Mouse (Mus musculus) forebrain, embryonic 14.5 days (tissue): Measurements from ENCODE around the gene Nxn. TPM values are rescaled to one million over a fixed set of nuclear protein-coding genes. Genes with fewer than 3 reads are reported as not detected.
A peak's percentile ranks its signal among the peaks of the same experiment; 100 is the strongest.

Source experiments
- ATAC-seq: fragments of 200-750 bp; cut with Nextera tagmentation; 2 replicates; pipeline ENCODE4 v1.8.0; 2017; ENCODE audit warnings: mild to moderate bottlenecking, moderate library complexity
- DNase-seq: peaks from one replicate; pipeline ENCODE4 v3.0.0-alpha.2; 2015; ENCODE audit warnings: low spot score
- H3K27ac ChIP-seq: fragments of 300-500 bp; sonication (generic); 2 replicates; pipeline ENCODE4 v1.5.1; 2014; ENCODE audit warnings: low read depth, mild to moderate bottlenecking, control low read depth, low read length, moderate library complexity
- H3K27me3 ChIP-seq: fragments of 300-500 bp; sonication (generic); replicated peaks from 2 replicates; pipeline ENCODE4 v1.6.1; 2014; ENCODE audit warnings: low read length, control low read depth, mixed read lengths; ENCODE audit not compliant: control insufficient read depth, insufficient read depth
- H3K36me3 ChIP-seq: fragments of 300-500 bp; sonication (generic); 2 replicates; pipeline ENCODE4 v1.6.1; 2014; ENCODE audit warnings: low read length, control low read depth; ENCODE audit not compliant: control insufficient read depth, insufficient read depth
- H3K4me1 ChIP-seq: fragments of 300-500 bp; sonication (generic); 2 replicates; pipeline ENCODE4 v1.6.1; 2014; ENCODE audit warnings: antibody characterized with exemption, low read length, control low read depth; ENCODE audit not compliant: control insufficient read depth, insufficient read depth
- H3K4me2 ChIP-seq: fragments of 300-500 bp; sonication (generic); 2 replicates; pipeline ENCODE4 v1.6.1; 2014; ENCODE audit warnings: mild to moderate bottlenecking, control low read depth, low read length
- H3K4me3 ChIP-seq: fragments of 300-500 bp; sonication (generic); 2 replicates; pipeline ENCODE4 v1.5.1; 2014; ENCODE audit warnings: low read depth, low read length, control low read depth
- H3K9ac ChIP-seq: fragments of 300-500 bp; sonication (generic); 2 replicates; pipeline ENCODE4 v1.6.1; 2014; ENCODE audit warnings: mild to moderate bottlenecking, low read length, control low read depth, moderate library complexity
- H3K9me3 ChIP-seq: fragments of 300-500 bp; sonication (generic); replicated peaks from 2 replicates; pipeline ENCODE4 v1.6.1; 2016; ENCODE audit warnings: low read length, control low read depth, mixed read lengths; ENCODE audit not compliant: control insufficient read depth
- WGBS: fragments of 180-500 bp; shearing (Covaris S2); extraction: QIAGEN DNeasy Blood & Tissue Kit; methylation state at CpG from one replicate; pipeline ENCODE4 v1.1.7; 2014; 5-methylcytosine and 5-hydroxymethylcytosine counted together
- polyA plus RNA-seq: library from polyadenylated mRNA; unstranded; fragments of >200 nt; fragmentation: Nextera tagmentation; extraction: Ambion mirVana; gene quantifications from 2 replicates; pipeline ENCODE4 v1.2.1, GENCODE M21; 2014

Gene Nxn
- polyA plus RNA-seq, 1 experiment from 2014 or later = 21.2 TPM

GRCm38 (mm10) chr11:76410826-76411225 is 11.9 kb upstream of the Nxn start:
- Histone ChIP-seq H3K4me1 (0 out of 2 replicates have a peak, but pooled peaks cover 2% of the 10 kb centered on the region), H3K36me3 (peaks cover 28% of the 10 kb centered on the region), H3K4me3 (no peak overlapping the region), H3K9me3 (no peaks in the 10 kb centered on the region), H3K4me2 (no peak overlapping the region), H3K27me3 (no peaks in the 10 kb centered on the region), H3K9ac (no peak overlapping the region), H3K27ac (no peak overlapping the region)
- WGBS = 67% methylated on average over 12 of the region's 12 CpGs
- DNase-seq (peak; percentile 76), ATAC-seq (no peak)

DNA sequence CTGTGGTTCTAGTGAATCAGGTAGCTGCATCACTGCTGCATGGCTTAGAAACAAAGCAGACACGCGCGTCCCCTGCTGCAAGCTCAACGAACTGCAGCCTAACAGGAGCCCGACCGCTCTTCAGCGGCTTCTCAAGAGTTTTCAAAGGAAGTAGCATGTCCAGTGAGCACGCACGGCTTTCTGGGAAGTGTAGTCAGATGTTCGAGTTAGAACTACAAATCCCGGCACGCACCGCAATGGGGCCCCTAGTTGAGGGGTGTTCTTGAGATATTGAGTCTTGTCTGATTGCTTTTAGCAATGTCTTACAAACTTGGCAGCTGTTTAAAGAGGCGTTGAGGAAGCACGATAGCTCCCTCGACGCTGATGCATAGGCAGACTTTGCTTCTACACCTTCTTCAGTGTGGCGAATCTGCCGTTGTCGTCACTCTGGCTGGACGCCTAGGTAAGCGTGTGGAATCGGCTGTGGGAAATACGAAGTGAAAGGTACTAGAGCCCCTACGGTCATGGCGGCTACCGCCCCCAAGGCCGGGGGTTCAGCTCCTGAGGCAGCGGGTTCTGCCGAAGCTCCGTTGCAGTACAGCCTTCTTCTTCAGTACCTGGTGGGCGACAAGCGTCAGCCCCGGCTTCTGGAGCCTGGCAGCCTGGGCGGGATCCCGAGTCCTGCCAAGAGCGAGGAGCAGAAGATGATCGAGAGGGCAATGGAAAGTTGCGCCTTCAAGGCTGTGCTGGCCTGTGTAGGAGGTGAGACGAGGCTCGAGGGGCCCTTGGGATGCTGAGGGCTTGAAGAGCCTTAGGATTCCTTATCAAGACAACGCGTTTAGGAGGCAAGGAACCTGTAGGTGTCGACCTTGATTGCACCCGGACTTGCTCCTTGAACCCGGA is 8.0 kb upstream of the Nxn start, which contains the start of gene Timm22:
Gene Timm22 (plus strand): TSS at position 251 of the 882 bp plus-strand sequence.
- Histone ChIP-seq H3K4me2 (peak within 1 kb of the TSS; percentile 79), H3K9me3 (no peaks in the 10 kb centered on the region), H3K4me1 (0 out of 2 replicates have a peak, but pooled peaks cover 2% of the 10 kb centered on the region), H3K27ac (no peak within 1 kb of the TSS), H3K36me3 (peaks cover 8% of the 10 kb centered on the region; the same call in 1 of the 2 replicates), H3K4me3 (peak within 1 kb of the TSS; percentile 56), H3K27me3 (no peaks in the 10 kb centered on the region), H3K9ac (peak within 1 kb of the TSS; percentile 84)
- peak; percentile 97 for ATAC-seq
- WGBS = 1% methylated on average over 46 of the region's 46 CpGs
- peak; percentile 99 for DNase-seq

DNA sequence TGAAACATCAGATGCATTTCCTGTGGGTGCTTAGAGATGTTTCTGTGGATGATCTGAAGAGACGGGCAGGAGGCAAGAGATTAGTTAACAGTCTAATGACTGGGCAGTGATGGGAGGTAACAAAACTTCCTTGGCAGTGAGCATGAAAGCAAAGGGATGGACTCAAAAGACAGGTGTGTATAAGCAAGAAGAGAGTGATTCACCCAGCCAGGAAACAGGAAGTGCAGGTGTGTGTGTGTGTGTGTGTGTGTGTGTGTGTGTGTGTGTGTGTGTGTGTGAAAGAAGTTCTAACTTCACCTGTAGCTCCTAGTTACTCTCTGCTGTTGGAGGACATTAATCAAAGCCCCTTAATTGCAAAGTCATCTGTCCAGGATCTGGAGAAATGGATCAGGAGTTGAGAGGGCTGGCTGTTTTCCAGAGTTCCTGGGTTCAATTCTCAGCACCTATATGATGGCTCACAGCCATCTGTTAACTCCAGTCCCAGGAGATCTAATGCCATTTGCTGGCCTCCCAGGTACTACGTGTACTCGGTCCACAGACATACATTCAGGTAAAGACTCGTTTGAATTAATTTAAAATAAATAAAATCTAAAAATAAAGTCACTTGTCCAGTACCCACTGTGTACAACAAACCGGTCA is 6.8 kb upstream of the Nxn start:
- 87% methylated on average over 5 of the region's 5 CpGs for WGBS
- DNase-seq (no peak), ATAC-seq (no peak)
- Histone ChIP-seq H3K27ac (no peak overlapping the region), H3K36me3 (no peaks in the 10 kb centered on the region), H3K4me2 (no peak overlapping the region), H3K9ac (no peak overlapping the region), H3K4me3 (no peak overlapping the region), H3K27me3 (no peaks in the 10 kb centered on the region), H3K4me1 (0 out of 2 replicates have a peak, but pooled peaks cover 2% of the 10 kb centered on the region), H3K9me3 (no peaks in the 10 kb centered on the region)

GRCm38 (mm10) chr11:76405113-76405512 is 6.2 kb upstream of the Nxn start:
- H3K4me3 ChIP-seq = no peak overlapping the region
- H3K27ac ChIP-seq = no peak overlapping the region
- no peaks in the 10 kb centered on the region for H3K36me3 ChIP-seq
- WGBS = 65% methylated on average over 4 of the region's 4 CpGs
- H3K9me3 ChIP-seq = no peaks in the 10 kb centered on the region
- 0 out of 2 replicates have a peak, but pooled peaks cover 2% of the 10 kb centered on the region for H3K4me1 ChIP-seq
- H3K9ac ChIP-seq = no peak overlapping the region
- H3K27me3 ChIP-seq = no peaks in the 10 kb centered on the region
- no peak for DNase-seq
- no peak for ATAC-seq
- H3K4me2 ChIP-seq = no peak overlapping the region

GRCm38 (mm10) chr11:76401398-76401797 is 2.5 kb upstream of the Nxn start:
- ATAC-seq = no peak
- 50% methylated on average over 10 of the region's 10 CpGs for WGBS
- no peak overlapping the region for H3K27ac ChIP-seq
- no peaks in the 10 kb centered on the region for H3K9me3 ChIP-seq
- peak; percentile 71 for DNase-seq
- H3K27me3 ChIP-seq = no peaks in the 10 kb centered on the region
- no peak overlapping the region; the same call in 1 of the 2 replicates for H3K9ac ChIP-seq
- H3K4me2 ChIP-seq = no peak overlapping the region
- peaks cover 10% of the 10 kb centered on the region for H3K4me1 ChIP-seq
- H3K36me3 ChIP-seq = no peaks in the 10 kb centered on the region
- H3K4me3 ChIP-seq = no peak overlapping the region

GRCm38 (mm10) chr11:76399587-76400330 is 819 bp upstream of the Nxn start:
- peak overlapping the region; percentile 76 for H3K4me2 ChIP-seq
- peaks cover 10% of the 10 kb centered on the region for H3K4me1 ChIP-seq
- no peaks in the 10 kb centered on the region for H3K27me3 ChIP-seq
- H3K9ac ChIP-seq = no peak overlapping the region; the same call in 1 of the 2 replicates
- H3K4me3 ChIP-seq = peak overlapping the region; percentile 83; the same call in 1 of the 2 replicates
- 9% methylated on average over 11 of the region's 11 CpGs for WGBS
- ATAC-seq (peak; percentile 19; the same call in 1 of the 2 replicates), DNase-seq (peak; percentile 87)
- H3K27ac ChIP-seq = no peak overlapping the region; the same call in 1 of the 2 replicates
- H3K9me3 ChIP-seq = no peaks in the 10 kb centered on the region
- H3K36me3 ChIP-seq = no peaks in the 10 kb centered on the region

GRCm38 (mm10) chr11:76398312-76398797 is 585 bp downstream of the Nxn start:
- H3K27me3 ChIP-seq = no peaks in the 10 kb centered on the region
- DNase-seq = peak; percentile 45
- H3K4me2 ChIP-seq = peak overlapping the region; percentile 76
- no peaks in the 10 kb centered on the region for H3K9me3 ChIP-seq
- peak overlapping the region; percentile 82 for H3K9ac ChIP-seq
- under 1% methylated on average over 27 of the region's 33 CpGs for WGBS
- peak; percentile 59 for ATAC-seq
- peak overlapping the region; percentile 83 for H3K4me3 ChIP-seq
- H3K27ac ChIP-seq = peak overlapping the region; percentile 82
- H3K4me1 ChIP-seq = peaks cover 10% of the 10 kb centered on the region
- H3K36me3 ChIP-seq = no peaks in the 10 kb centered on the region

DNA sequence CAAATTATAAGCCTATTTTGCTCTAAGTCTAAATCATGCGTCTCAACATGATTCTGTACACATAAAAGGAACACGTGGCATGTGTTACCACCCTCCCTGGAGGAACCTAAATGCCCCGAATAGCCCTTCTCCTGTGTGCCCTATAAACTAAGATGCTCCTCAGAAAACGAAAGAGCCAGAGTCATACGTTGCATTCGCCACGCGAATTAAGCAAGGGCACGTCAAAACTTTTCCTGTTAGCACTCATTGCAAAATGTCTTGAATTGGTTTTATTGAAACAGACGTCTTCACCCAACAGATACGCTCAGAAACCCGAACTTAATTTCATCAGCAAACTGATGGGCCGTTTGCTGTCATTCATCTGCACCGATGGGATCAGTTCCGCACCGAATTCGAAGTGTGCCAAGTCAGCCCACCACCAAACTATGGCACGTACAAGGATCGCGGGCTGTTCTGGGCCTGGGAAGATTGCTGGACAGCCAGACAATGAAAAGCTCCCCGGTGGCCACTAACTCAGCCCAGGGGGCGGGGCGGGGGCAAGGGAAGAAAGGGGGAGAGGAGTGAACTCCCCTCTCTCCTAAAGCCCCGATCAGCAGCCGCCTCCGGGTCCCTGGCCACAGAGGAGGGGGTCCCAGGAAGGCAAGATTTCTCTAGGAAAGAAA is 1.2 kb downstream of the Nxn start:
- H3K4me1 ChIP-seq = peaks cover 10% of the 10 kb centered on the region
- ATAC-seq (no peak), DNase-seq (peak; percentile 47)
- no peaks in the 10 kb centered on the region for H3K9me3 ChIP-seq
- no peaks in the 10 kb centered on the region for H3K27me3 ChIP-seq
- H3K27ac ChIP-seq = peak overlapping the region; percentile 82; the same call in 1 of the 2 replicates
- no peaks in the 10 kb centered on the region for H3K36me3 ChIP-seq
- peak overlapping the region; percentile 83 for H3K4me3 ChIP-seq
- H3K4me2 ChIP-seq = peak overlapping the region; percentile 76
- under 1% methylated on average over 26 of the region's 26 CpGs for WGBS
- H3K9ac ChIP-seq = peak overlapping the region; percentile 82
